Mouse (Mus musculus): Measurements from ENCODE around the gene Casp6. TPM values are rescaled to one million over a fixed set of nuclear protein-coding genes. Genes with fewer than 3 reads are reported as not detected.

Casp6 gene
- polyA plus RNA-seq, 1 experiment = 19.1 TPM

- 89% methylated on average over 2 of the region's 2 CpGs for WGBS
- Histone ChIP-seq H3K27ac (ENCODE audit: insufficient read depth, low read length) (no peak overlapping the region), H3K36me3 (ENCODE audit: control insufficient read depth, insufficient read depth, low read length) (no peaks in the 10 kb centered on the region), H3K4me1 (ENCODE audit: control insufficient read depth, insufficient read depth, insufficient read length) (peaks cover 5% of the 10 kb centered on the region; the same call in 1 of the 2 replicates), H3K27me3 (ENCODE audit: control insufficient read depth, insufficient read depth, low read length) (no peaks in the 10 kb centered on the region), H3K4me3 (ENCODE audit: extremely low read depth, insufficient read depth, insufficient read length) (no peak overlapping the region)
- TF ChIP-seq POLR2A (IDR thresholded peaks at IDR 0.05; ENCODE audit: low read depth, low read length) (no peak), CTCF (IDR thresholded peaks at IDR 0.05; ENCODE audit: extremely low read depth, insufficient read depth, insufficient read length, insufficient replicate concordance) (no peak)
- DNase-seq (ENCODE audit: low read depth in 1 of 2, low spot score in 2 of 2) = no peak
These were observed 21.3 kb upstream of the Casp6 start for GRCm38 (mm10) chr3:129879913-129880312.

- DNase-seq (ENCODE audit: low read depth in 1 of 2, low spot score in 2 of 2) = no peak
- WGBS = 38% methylated on average over 8 of the region's 8 CpGs
- no peak overlapping the region for H3K4me3 ChIP-seq (ENCODE audit: extremely low read depth, insufficient read depth, insufficient read length)
- peaks cover 5% of the 10 kb centered on the region; the same call in 1 of the 2 replicates for H3K4me1 ChIP-seq (ENCODE audit: control insufficient read depth, insufficient read depth, insufficient read length)
- no peaks in the 10 kb centered on the region for H3K36me3 ChIP-seq (ENCODE audit: control insufficient read depth, insufficient read depth, low read length)
- TF ChIP-seq CTCF (IDR thresholded peaks at IDR 0.05; ENCODE audit: extremely low read depth, insufficient read depth, insufficient read length, insufficient replicate concordance) = no peak
- no peak for TF ChIP-seq POLR2A (IDR thresholded peaks at IDR 0.05; ENCODE audit: low read depth, low read length)
- no peaks in the 10 kb centered on the region for H3K27me3 ChIP-seq (ENCODE audit: control insufficient read depth, insufficient read depth, low read length)
- H3K27ac ChIP-seq (ENCODE audit: insufficient read depth, low read length) = no peak overlapping the region
These were observed 20.2 kb upstream of the Casp6 start for GRCm38 (mm10) chr3:129880925-129881593.

DNA sequence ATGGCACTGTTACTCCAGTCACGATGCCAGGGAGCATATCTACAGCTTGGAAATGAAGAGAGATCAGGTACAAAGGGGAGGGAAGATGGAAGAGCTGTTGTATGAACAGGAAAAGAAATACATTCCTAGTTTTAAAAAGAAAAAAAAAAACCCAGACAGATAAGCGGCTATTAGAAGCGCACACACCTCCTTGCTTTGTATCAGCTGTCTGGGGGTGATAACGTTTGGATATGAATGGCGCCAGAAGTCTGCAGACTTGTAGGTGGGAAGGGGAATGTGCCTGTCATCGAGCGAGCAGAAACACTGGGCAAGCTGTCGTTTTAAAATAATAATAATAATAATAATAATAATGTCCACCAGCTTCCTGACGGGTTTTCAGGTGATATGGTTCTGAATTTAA lies 15.6 kb upstream of the Casp6 start:
- no peaks in the 10 kb centered on the region for H3K27me3 ChIP-seq (ENCODE audit: control insufficient read depth, insufficient read depth, low read length)
- H3K4me3 ChIP-seq (ENCODE audit: extremely low read depth, insufficient read depth, insufficient read length) = no peak overlapping the region
- WGBS = 88% methylated on average over 9 of the region's 9 CpGs
- TF ChIP-seq CTCF (IDR thresholded peaks at IDR 0.05; ENCODE audit: extremely low read depth, insufficient read depth, insufficient read length, insufficient replicate concordance) (no peak), POLR2A (IDR thresholded peaks at IDR 0.05; ENCODE audit: low read depth, low read length) (no peak)
- no peak for DNase-seq (ENCODE audit: low read depth in 1 of 2, low spot score in 2 of 2)
- H3K4me1 ChIP-seq (ENCODE audit: control insufficient read depth, insufficient read depth, insufficient read length) = no peaks in the 10 kb centered on the region; the same call in 1 of the 2 replicates
- H3K36me3 ChIP-seq (ENCODE audit: control insufficient read depth, insufficient read depth, low read length) = no peaks in the 10 kb centered on the region
- no peak overlapping the region for H3K27ac ChIP-seq (ENCODE audit: insufficient read depth, low read length)

DNA sequence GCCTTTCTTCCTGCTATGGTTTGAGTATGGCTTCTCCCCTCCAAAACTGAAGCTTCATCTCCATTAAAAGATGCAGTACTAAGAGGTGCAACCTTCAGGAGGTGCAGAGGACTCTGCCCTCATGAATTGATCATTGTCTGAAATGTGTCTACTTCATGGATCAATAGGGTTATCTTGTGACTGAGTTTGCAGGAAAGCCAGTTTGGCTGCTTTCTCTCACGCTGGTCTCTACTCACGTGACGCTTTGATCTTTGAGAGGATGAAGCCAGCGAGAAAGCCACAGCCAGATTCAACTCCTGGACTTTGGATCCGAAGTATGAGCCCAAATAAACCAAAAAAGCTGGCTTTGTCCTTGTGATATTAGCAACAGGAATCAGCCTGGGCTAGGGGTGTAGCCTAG lies 14.8 kb upstream of the Casp6 start:
- DNase-seq (ENCODE audit: low read depth in 1 of 2, low spot score in 2 of 2) = no peak
- no peak overlapping the region for H3K4me3 ChIP-seq (ENCODE audit: extremely low read depth, insufficient read depth, insufficient read length)
- no peaks in the 10 kb centered on the region; the same call in 1 of the 2 replicates for H3K4me1 ChIP-seq (ENCODE audit: control insufficient read depth, insufficient read depth, insufficient read length)
- no peaks in the 10 kb centered on the region for H3K27me3 ChIP-seq (ENCODE audit: control insufficient read depth, insufficient read depth, low read length)
- H3K36me3 ChIP-seq (ENCODE audit: control insufficient read depth, insufficient read depth, low read length) = 0 out of 2 replicates have a peak, but pooled peaks cover 3% of the 10 kb centered on the region
- no peak overlapping the region for H3K27ac ChIP-seq (ENCODE audit: insufficient read depth, low read length)
- WGBS = 94% methylated on average over 5 of the region's 5 CpGs
- TF ChIP-seq POLR2A (IDR thresholded peaks at IDR 0.05; ENCODE audit: low read depth, low read length) (no peak), CTCF (IDR thresholded peaks at IDR 0.05; ENCODE audit: extremely low read depth, insufficient read depth, insufficient read length, insufficient replicate concordance) (no peak)

GRCm38 (mm10) chr3:129887779-129888517 lies 13.3 kb upstream of the Casp6 start:
- no peak overlapping the region for H3K27ac ChIP-seq (ENCODE audit: insufficient read depth, low read length)

DNA sequence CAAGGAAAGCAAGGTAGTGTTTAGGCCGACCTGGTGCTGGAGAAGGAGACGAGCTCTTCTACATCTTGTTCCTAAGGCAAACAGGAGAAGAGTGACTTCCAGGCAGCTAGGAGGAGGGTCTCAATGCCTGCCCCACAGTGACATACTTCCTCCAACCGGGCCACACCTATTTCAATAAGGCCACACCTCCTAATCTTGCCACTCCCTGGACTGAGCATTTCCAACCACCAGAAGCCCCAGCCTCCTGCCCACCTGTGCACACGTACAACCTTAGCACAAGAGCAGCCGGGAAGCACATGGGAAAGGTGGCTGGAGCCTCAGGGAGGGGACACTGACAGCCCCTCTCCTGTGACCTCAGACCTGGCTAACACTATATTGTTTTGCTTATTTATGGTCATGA lies 9.2 kb upstream of the Casp6 start:
- Histone ChIP-seq H3K4me1 (ENCODE audit: control insufficient read depth, insufficient read depth, insufficient read length) (no peaks in the 10 kb centered on the region), H3K27me3 (ENCODE audit: control insufficient read depth, insufficient read depth, low read length) (no peaks in the 10 kb centered on the region), H3K4me3 (ENCODE audit: extremely low read depth, insufficient read depth, insufficient read length) (no peak overlapping the region), H3K27ac (ENCODE audit: insufficient read depth, low read length) (no peak overlapping the region), H3K36me3 (ENCODE audit: control insufficient read depth, insufficient read depth, low read length) (0 out of 2 replicates have a peak, but pooled peaks cover 4% of the 10 kb centered on the region)
- WGBS = 88% methylated on average over 5 of the region's 5 CpGs
- no peak for DNase-seq (ENCODE audit: low read depth in 1 of 2, low spot score in 2 of 2)
- TF ChIP-seq CTCF (IDR thresholded peaks at IDR 0.05; ENCODE audit: extremely low read depth, insufficient read depth, insufficient read length, insufficient replicate concordance) (no peak), POLR2A (IDR thresholded peaks at IDR 0.05; ENCODE audit: low read depth, low read length) (no peak)

More at GRCm38 (mm10) chr3:129887779-129888517, 13.3 kb upstream of the Casp6 start:
- Histone ChIP-seq H3K4me1 (ENCODE audit: control insufficient read depth, insufficient read depth, insufficient read length) (no peaks in the 10 kb centered on the region), H3K36me3 (ENCODE audit: control insufficient read depth, insufficient read depth, low read length) (0 out of 2 replicates have a peak, but pooled peaks cover 3% of the 10 kb centered on the region), H3K27me3 (ENCODE audit: control insufficient read depth, insufficient read depth, low read length) (no peaks in the 10 kb centered on the region), H3K4me3 (ENCODE audit: extremely low read depth, insufficient read depth, insufficient read length) (no peak overlapping the region)
- DNase-seq (ENCODE audit: low read depth in 1 of 2, low spot score in 2 of 2) = no peak
- 92% methylated on average over 13 of the region's 13 CpGs for WGBS
- TF ChIP-seq CTCF (IDR thresholded peaks at IDR 0.05; ENCODE audit: extremely low read depth, insufficient read depth, insufficient read length, insufficient replicate concordance) (no peak), POLR2A (IDR thresholded peaks at IDR 0.05; ENCODE audit: low read depth, low read length) (no peak)

Measured in spleen, adult 2 months (tissue).